Mouse (Mus musculus): ENCODE measurements around the gene Rer1. TPM values are rescaled to one million over a fixed set of nuclear protein-coding genes. Genes with fewer than 3 reads are reported as not detected.

Gene Rer1
- polyA plus RNA-seq, 1 experiment, result 84.0 TPM

- no peak for TF ChIP-seq CTCF (IDR thresholded peaks at IDR 0.05; ENCODE audit: borderline replicate concordance, extremely low read depth, insufficient read depth, insufficient read length)
- no peak for TF ChIP-seq POLR2A (IDR thresholded peaks at IDR 0.05; ENCODE audit: borderline replicate concordance, extremely low read depth, insufficient read depth, insufficient read length, poor library complexity, severe bottlenecking)
- no peak for DNase-seq (ENCODE audit: low read depth)
These were observed 43.4 kb downstream of the Rer1 start for GRCm38 (mm10) chr4:155042606-155043288.

- TF ChIP-seq POLR2A (IDR thresholded peaks at IDR 0.05; ENCODE audit: borderline replicate concordance, extremely low read depth, insufficient read depth, insufficient read length, poor library complexity, severe bottlenecking) (no peak), CTCF (IDR thresholded peaks at IDR 0.05; ENCODE audit: borderline replicate concordance, extremely low read depth, insufficient read depth, insufficient read length) (no peak)
- no peak for DNase-seq (ENCODE audit: low read depth)
These were observed 45.5 kb downstream of the Rer1 start for GRCm38 (mm10) chr4:155040696-155041095.

GRCm38 (mm10) chr4:155040197-155040596, 46.0 kb downstream of the Rer1 start:
- TF ChIP-seq CTCF (IDR thresholded peaks at IDR 0.05; ENCODE audit: borderline replicate concordance, extremely low read depth, insufficient read depth, insufficient read length) (no peak), POLR2A (IDR thresholded peaks at IDR 0.05; ENCODE audit: borderline replicate concordance, extremely low read depth, insufficient read depth, insufficient read length, poor library complexity, severe bottlenecking) (no peak)
- peak; percentile 62 for DNase-seq (ENCODE audit: low read depth)

DNA sequence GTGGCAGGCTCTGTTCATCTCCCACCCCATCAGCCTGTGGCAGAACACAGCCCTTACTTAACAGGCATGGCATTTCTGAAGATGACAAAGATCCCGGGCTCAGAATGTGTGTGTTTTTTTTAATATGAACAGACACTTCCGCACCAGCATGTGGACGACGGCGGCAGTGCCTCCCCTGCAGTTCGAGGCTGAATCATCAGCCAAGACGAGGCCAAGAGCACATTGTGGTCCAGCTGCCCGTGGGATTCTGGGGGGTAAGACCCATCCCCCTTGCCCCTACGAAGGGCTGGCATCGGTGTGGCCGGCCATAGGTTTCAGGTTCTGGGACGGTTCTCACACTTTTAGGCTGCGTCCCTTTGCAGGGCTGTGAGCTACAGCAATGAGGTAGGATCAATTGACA, 51.4 kb downstream of the Rer1 start:
- no peak for TF ChIP-seq CTCF (IDR thresholded peaks at IDR 0.05; ENCODE audit: borderline replicate concordance, extremely low read depth, insufficient read depth, insufficient read length)
- no peak for TF ChIP-seq POLR2A (IDR thresholded peaks at IDR 0.05; ENCODE audit: borderline replicate concordance, extremely low read depth, insufficient read depth, insufficient read length, poor library complexity, severe bottlenecking)
- no peak for DNase-seq (ENCODE audit: low read depth)

- no peak for DNase-seq (ENCODE audit: low read depth)
- TF ChIP-seq POLR2A (IDR thresholded peaks at IDR 0.05; ENCODE audit: borderline replicate concordance, extremely low read depth, insufficient read depth, insufficient read length, poor library complexity, severe bottlenecking) (no peak), CTCF (IDR thresholded peaks at IDR 0.05; ENCODE audit: borderline replicate concordance, extremely low read depth, insufficient read depth, insufficient read length) (no peak)
These were observed 52.0 kb downstream of the Rer1 start for GRCm38 (mm10) chr4:155034202-155034601.

GRCm38 (mm10) chr4:155033115-155033514, 53.1 kb downstream of the Rer1 start:
- no peak for DNase-seq (ENCODE audit: low read depth)
- TF ChIP-seq POLR2A (IDR thresholded peaks at IDR 0.05; ENCODE audit: borderline replicate concordance, extremely low read depth, insufficient read depth, insufficient read length, poor library complexity, severe bottlenecking) (no peak), CTCF (IDR thresholded peaks at IDR 0.05; ENCODE audit: borderline replicate concordance, extremely low read depth, insufficient read depth, insufficient read length) (no peak)

- peak; percentile 75 for DNase-seq (ENCODE audit: low read depth)
- TF ChIP-seq CTCF (IDR thresholded peaks at IDR 0.05; ENCODE audit: borderline replicate concordance, extremely low read depth, insufficient read depth, insufficient read length) (no peak), POLR2A (IDR thresholded peaks at IDR 0.05; ENCODE audit: borderline replicate concordance, extremely low read depth, insufficient read depth, insufficient read length, poor library complexity, severe bottlenecking) (no peak)
These were observed 61.8 kb downstream of the Rer1 start for GRCm38 (mm10) chr4:155024170-155025010.

Other genes with a start within 250 kb of the Rer1 start
- 0.50 and 1.00 TPM in 2 replicates for gene Ttc34, start 248.9 kb downstream of the Rer1 start, polyA plus RNA-seq (2012; rRNA removed)
- 0.29 and 0.30 TPM in 2 replicates for gene Mmel1, start 216.8 kb downstream of the Rer1 start, polyA plus RNA-seq (2012; rRNA removed)
- gene Fam213b, start 187.2 kb downstream of the Rer1 start, polyA plus RNA-seq (2012; rRNA removed), result 28.9 and 30.7 TPM in 2 replicates
- 0.79 and 1.8 TPM in 2 replicates for gene Tnfrsf14, start 157.8 kb downstream of the Rer1 start, polyA plus RNA-seq (2012; rRNA removed)
- gene Hes5, start 125.5 kb downstream of the Rer1 start, polyA plus RNA-seq (2012; rRNA removed), result 76.0 and 114 TPM in 2 replicates
- 68.0 and 95.5 TPM in 2 replicates for gene Pank4, start 122.3 kb downstream of the Rer1 start, polyA plus RNA-seq (2012; rRNA removed)
- 33.7 and 37.6 TPM in 2 replicates for gene Plch2, start 29.6 kb downstream of the Rer1 start, polyA plus RNA-seq (2012; rRNA removed)
- 19.2 and 27.0 TPM in 2 replicates for gene Pex10, start 19.4 kb downstream of the Rer1 start, polyA plus RNA-seq (2012; rRNA removed)
- 8.0 and 12.6 TPM in 2 replicates for gene Morn1, start 195 bp upstream of the Rer1 start, polyA plus RNA-seq (2012; rRNA removed)
- 38.6 and 55.2 TPM in 2 replicates for gene Ski, start 136.2 kb upstream of the Rer1 start, polyA plus RNA-seq (2012; rRNA removed)
- 71.9 and 96.0 TPM in 2 replicates for gene Faap20, start 163.4 kb upstream of the Rer1 start, polyA plus RNA-seq (2012; rRNA removed)

Measured in brain, embryonic 14.5 days (tissue).